Mouse (Mus musculus) liver, embryonic 14.5 days (tissue): ENCODE data around the gene Ppp2r5c.

Source experiments
- CTCF ChIP-seq: IDR thresholded peaks from 2 replicates; pipeline ENCODE4 v1.5.1; 2016; ENCODE audit warnings: antibody characterized with exemption, low read depth, control low read depth
- EP300 ChIP-seq: IDR thresholded peaks from 2 replicates; pipeline ENCODE4 v1.6.1; 2016; ENCODE audit warnings: antibody characterized with exemption, low read depth

DNA sequence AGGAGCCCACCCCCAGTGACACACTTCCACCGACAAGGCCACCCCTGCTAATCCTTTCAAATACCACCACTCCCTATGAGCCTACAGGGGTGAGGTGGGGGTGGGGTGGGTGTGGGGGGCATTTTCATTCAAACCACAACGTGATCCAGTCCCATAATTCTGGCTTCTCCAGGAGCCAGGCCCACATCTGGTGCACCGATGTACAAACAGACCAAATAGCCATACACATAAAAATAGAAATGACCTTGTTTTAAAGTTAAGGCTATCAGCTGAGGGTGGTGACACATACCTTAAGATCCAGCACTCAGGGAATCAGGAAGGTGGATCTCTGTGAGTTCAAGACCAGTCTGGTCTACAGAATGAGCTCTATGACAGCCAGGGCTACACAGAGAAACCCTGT lies 24.5 kb downstream of the Ppp2r5c start:
- no peak for TF ChIP-seq EP300
- no peak for TF ChIP-seq CTCF
